Mouse (Mus musculus): ENCODE results near the gene Nosip.

The Nosip gene

GRCm38 (mm10) chr7:45060632-45061122 is 1.6 kb upstream of the Nosip start:
- DNase-seq, result no peak

- DNase-seq, result peak; percentile 74
Measured at GRCm38 (mm10) chr7:45061532-45062075, 625 bp upstream of the Nosip start.

- DNase-seq, result no peak
Measured at GRCm38 (mm10) chr7:45067190-45067999, 5.2 kb downstream of the Nosip start.

- peak; percentile 76 for DNase-seq
Measured at GRCm38 (mm10) chr7:45068000-45068318, 5.7 kb downstream of the Nosip start.

- DNase-seq, result no peak
Measured at GRCm38 (mm10) chr7:45069671-45070070, 7.4 kb downstream of the Nosip start.

GRCm38 (mm10) chr7:45072230-45072629 is 10.0 kb downstream of the Nosip start:
- no peak for DNase-seq

DNA sequence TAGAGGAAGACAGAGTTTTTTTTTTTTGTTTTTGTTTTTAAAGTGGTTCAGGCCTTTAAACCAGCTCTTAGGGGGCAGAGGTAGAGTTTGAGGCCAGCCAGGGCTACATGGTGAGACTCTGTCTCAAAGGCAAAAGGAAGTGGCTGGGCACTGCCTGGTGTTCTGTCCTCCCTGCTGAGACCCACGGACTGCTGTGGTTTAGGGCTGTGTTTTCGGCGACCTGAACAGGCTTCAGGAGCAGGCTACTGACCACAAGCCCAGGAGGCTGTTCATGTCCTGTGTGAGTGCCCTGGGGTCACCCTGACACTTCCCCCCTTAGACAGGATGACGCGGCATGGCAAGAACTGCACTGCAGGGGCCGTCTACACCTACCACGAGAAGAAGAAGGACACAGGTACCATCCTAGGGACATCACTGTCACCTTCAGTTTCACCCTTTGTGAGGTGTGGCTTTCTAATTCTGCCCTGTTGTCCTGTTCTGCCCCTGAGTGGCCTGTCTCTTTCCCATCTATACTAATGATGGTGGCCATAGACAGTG is 11.0 kb downstream of the Nosip start:
- DNase-seq, result no peak

GRCm38 (mm10) chr7:45073949-45074348 is 11.7 kb downstream of the Nosip start:
- DNase-seq, result no peak

DNA sequence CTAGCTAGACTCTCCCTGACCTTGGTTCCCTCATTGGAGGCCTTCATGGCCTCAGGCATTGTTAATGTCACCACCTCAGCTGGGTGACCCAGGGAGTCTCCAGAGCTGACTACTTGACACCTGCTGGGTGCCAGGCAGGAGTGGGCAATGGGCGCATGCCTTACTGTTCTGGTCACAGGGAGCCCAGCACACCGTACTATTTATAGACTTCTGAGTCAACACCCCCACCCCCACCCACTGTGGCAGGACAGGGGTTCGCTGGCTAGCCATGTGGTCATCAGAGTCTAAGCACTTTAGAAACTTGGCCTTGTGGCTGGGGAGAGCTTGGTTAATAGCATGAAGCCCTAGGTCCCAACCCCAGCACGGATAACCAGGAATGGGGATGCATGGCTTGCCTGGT is 13.2 kb downstream of the Nosip start:
- DNase-seq, result no peak

- no peak for DNase-seq
Measured at GRCm38 (mm10) chr7:45076501-45076900, 14.3 kb downstream of the Nosip start.

DNA sequence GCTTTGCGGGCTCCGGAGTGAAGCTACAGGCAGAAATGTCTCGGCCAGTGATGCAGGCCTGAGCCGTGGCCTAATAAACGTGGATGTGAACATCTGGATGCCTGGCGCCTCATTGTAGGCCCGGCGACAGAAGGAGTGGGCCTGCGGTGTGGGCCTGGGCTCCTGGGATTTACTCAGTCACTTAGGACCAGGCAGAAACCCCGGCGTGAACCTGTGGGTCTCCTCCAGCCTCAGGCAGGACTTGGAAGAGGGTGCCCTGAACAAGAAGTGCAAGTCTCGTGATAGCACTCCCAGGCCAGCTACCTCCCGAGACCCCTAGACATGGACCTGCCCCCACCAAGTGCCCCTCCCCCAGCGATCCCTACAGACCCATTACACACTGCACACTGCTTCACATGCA is 15.1 kb downstream of the Nosip start:
- no peak for DNase-seq

- no peak for DNase-seq
Measured at GRCm38 (mm10) chr7:45077829-45078228, 15.6 kb downstream of the Nosip start.

DNA sequence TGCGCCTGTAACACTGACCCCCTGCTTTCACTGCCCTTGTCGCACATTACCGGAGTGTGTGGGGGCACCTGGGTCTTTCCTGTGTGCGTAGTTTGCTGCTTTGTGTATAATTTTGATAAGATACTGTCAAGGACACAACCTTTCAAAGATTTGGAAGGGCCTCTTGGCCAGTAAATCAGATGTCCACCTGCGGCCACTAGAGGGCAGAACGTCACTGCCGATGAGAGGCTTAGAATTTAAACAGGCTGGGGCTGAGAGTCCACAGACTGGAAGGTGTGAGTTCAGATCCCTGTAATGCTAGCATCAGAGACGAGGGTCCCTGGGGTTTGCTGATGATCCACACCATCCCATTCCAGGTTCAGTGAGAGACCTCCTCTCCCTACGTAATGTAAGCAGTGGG is 16.3 kb downstream of the Nosip start:
- peak; percentile 88 for DNase-seq

GRCm38 (mm10) chr7:45079856-45080255 is 17.6 kb downstream of the Nosip start:
- peak; percentile 97 for DNase-seq

- no peak for DNase-seq
Measured at GRCm38 (mm10) chr7:45081016-45081415, 18.8 kb downstream of the Nosip start.

DNA sequence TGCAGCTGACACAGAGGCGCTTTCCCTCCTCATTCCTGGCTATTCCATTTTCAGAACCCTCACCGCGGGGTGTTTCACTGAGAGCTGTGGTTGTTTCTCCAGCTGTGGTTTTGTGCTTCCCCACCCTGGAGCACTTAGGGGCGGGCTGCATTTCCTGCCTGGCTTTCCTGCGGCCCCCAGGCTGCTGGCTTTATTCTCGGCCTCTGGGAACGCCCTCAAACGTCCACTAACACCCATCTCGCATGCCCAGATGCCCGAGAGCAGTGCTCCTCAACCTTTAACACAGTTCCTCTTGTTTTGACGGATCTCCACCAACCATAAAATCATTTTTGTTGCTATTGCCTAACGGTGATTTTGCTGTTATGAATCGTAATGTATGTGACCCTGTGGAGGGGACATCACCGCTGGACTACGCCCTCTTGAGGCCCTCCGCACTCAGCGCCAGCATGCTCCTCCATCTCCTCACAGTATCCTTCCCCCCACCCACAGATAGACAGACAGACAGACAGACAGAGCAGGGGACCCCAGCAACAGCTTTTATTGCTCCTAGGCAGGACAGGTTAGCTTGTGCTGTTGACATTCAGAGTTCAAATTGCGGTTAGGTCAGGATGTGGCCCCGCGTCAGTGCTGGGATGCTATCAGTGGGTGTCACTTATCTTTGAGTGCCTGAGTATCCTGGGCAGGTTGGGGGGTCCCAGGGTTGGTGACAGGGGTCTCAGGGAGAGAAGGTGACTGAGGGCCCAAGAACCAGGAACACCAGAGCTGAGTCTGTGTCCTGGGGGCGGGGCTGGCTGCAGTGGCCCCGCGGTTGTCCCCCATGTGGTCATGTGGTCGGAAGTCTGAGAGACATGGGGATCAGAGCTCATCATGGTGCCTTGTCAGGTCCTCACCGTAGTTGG is 20.4 kb downstream of the Nosip start:
- DNase-seq, result peak; percentile 76

DNA sequence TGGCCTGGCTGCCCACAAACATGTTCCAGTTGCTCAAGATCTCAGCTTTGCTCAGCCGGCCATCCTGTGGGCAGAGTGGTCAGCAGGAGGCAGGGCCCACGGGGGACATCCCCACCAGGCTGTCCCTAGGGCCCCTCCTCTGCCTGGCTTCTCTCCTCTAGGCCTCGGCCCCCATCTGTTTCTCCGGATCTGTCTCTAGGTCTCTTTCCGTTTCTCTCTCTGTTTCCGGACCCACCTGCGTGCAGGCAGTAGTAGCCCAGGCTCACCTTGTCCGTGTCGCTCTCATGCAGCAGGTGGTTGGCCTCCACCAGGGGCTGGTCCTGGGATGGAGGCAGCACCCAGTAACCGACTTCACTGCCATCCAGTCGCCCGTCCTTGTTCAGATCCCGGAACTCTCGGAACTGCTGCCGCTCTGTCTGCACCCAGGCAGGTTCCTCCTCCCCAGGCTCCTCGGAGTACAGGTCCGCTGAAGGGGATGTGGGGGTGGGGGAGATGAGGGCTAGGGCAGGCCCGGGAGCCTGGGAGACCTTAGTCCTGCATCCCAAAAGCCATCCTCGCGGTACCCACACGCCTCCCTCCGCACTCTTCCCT is 21.2 kb downstream of the Nosip start:
- DNase-seq, result no peak

DNA sequence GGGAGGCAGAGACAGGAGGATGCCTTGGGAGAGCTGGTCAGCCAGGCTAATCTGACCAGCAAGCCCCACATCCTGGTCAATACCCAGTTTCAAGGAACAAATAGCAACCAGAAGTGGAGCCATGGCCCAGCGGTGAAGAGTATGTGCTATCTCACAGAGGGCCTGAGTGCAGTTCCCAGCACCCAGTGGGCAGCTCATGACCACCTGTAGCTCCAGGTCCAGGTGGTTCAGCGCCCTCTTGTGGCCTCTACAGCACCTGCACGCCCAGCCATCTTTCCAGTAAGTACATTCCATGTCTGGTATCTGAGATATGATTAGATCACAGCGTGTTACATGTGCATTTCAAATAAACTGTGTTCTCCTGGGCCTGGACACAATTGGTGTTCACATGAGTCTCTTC is 23.9 kb downstream of the Nosip start:
- DNase-seq, result no peak

DNA sequence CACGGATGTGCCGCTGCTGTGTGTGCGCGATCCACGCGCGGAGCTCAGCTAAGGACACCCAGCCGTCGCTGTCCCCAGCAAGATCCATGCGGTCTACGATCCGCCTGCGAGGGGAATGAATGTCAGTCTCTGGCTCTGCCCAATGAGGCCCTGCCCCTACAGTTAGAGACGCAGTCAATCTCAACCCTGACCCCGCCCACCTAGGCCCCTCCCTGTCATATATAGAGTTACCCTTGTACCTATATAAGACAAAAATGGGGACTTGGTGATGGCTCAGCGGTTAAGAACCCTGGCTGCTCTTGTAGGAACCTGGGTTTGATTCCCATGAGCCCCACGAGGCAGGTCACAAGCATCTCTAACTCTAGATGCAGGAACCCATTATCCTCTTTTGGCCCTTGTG is 26.4 kb downstream of the Nosip start:
- no peak for DNase-seq

- DNase-seq, result no peak
Measured at GRCm38 (mm10) chr7:45090251-45090977, 28.2 kb downstream of the Nosip start.

DNA sequence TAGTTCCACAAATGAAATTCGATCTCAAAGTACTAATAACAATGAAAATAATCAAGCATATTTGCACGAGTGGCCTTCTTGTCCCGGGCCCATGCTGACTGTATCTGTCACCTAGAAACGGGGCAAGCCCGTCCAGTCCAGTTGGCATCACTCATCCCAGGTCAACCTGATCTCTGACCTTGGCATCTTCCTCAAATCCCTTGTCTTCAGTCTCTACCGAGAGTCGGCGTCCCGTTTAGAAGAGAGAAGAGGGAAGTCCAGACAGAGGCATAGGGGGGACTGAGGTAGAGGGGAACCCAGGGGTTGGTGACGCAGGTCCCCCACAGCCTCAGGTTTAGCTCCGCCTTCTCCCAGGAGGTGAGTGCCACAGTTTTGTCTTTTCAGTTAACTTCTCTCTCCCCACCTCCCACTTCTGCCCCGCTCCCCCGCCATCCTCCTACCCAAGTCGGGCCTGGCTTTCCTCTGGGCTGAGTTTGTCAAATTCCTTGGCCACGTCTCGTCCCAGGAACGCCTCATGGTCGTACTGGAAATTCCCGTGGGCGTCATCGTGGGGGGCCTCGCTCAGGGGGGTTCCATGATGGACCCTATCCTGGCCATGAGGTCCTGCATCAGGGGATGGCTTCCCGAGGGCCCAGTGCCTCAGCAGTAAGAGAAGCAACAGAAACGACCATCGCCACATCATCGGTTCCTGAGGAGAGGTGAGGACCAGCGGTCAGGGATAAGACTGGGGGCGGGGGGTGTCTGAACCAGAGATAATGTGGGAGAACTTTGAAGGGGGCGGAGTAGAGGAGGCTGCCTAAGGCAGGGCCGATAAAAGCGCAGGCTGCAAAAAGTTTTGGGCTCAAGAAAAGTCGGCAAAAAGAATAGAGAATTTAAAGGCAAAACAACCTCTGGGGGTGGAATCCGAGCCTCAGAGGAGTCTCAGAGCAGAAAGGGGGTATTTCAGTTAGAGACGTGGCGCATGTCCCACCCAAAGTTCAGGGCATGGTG is 29.1 kb downstream of the Nosip start:
- no peak for DNase-seq

Measured in lung, postnatal 36 days (tissue).